Mouse (Mus musculus) left cerebral cortex, postnatal 4 days (tissue): ENCODE results near the gene Cers1. TPM values are rescaled to one million over a fixed set of nuclear protein-coding genes. Genes with fewer than 3 reads are reported as not detected.
A peak's percentile ranks its signal among the peaks of the same experiment; 100 is the strongest.

Source experiments
- DNase-seq: peaks from one replicate; pipeline ENCODE4 v3.0.0-alpha.2; 2022
- intact Hi-C: fragments of 180-260 bp; cut with DNase I; formaldehyde crosslinking; loops from one replicate; pipeline ENCODE4 v1.15.1; 2025
- total RNA-seq, 2 experiments: library from RNA; stranded (reverse); gene quantifications; 2 replicates each; pipeline ENCODE4 v1.2.3; 2021

The Cers1 gene
- total RNA-seq, 2 experiments from 2014 or later, result 61.6 to 67.6 TPM

- intact Hi-C loops, result no loop called here
Measured at GRCm38 (mm10) chr8:70313399-70313798, 2.2 kb upstream of the Cers1 start.

GRCm38 (mm10) chr8:70316511-70317504, 1.2 kb downstream of the Cers1 start:
- intact Hi-C loops, result no loop called here
- DNase-seq, result peak; percentile 94

More at GRCm38 (mm10) chr8:70313399-70313798, 2.2 kb upstream of the Cers1 start:
- DNase-seq, result peak; percentile 78

GRCm38 (mm10) chr8:70317872-70318271, 2.3 kb downstream of the Cers1 start:
- DNase-seq, result no peak
- intact Hi-C loops, result no loop called here

GRCm38 (mm10) chr8:70323716-70324115, 8.1 kb downstream of the Cers1 start:
- no peak for DNase-seq
- intact Hi-C loops, result no loop called here

- DNase-seq, result no peak
- intact Hi-C loops, result no loop called here
Measured at GRCm38 (mm10) chr8:70327512-70327911, 11.9 kb downstream of the Cers1 start.

- intact Hi-C loops, result no loop called here
- no peak for DNase-seq
Measured at GRCm38 (mm10) chr8:70329124-70329834, 13.7 kb downstream of the Cers1 start, which contains the start of gene Gdf1. Gene Gdf1, plus strand, starts transcription at chr8:70329817.

GRCm38 (mm10) chr8:70329835-70330740, 14.5 kb downstream of the Cers1 start:
- DNase-seq, result no peak
- intact Hi-C loops, result loop anchor here (5.0 kb wide), 1 partner anchor 172 kb away; no protein-coding TSS in a partner anchor

GRCm38 (mm10) chr8:70330741-70331364, 15.3 kb downstream of the Cers1 start:
- DNase-seq, result peak; percentile 71
- intact Hi-C loops, result loop anchor here (5.0 kb wide), 1 partner anchor 171 kb away; no protein-coding TSS in a partner anchor

GRCm38 (mm10) chr8:70331526-70331925, 16.0 kb downstream of the Cers1 start:
- no peak for DNase-seq
- intact Hi-C loops, result loop anchor here (5.0 kb wide), 1 partner anchor 171 kb away; no protein-coding TSS in a partner anchor

GRCm38 (mm10) chr8:70332070-70332877, 16.7 kb downstream of the Cers1 start:
- intact Hi-C loops, result loop anchor here (5.0 kb wide), 1 partner anchor 170 kb away; no protein-coding TSS in a partner anchor
- peak; percentile 85 for DNase-seq

GRCm38 (mm10) chr8:70332878-70333202, 17.3 kb downstream of the Cers1 start:
- no peak for DNase-seq
- intact Hi-C loops, result loop anchor here (5.0 kb wide), 1 partner anchor 169 kb away; no protein-coding TSS in a partner anchor

- intact Hi-C loops, result no loop called here
- no peak for DNase-seq
Measured at GRCm38 (mm10) chr8:70338931-70339330, 23.4 kb downstream of the Cers1 start.

GRCm38 (mm10) chr8:70340659-70341058, 25.1 kb downstream of the Cers1 start:
- DNase-seq, result no peak
- intact Hi-C loops, result no loop called here

- no peak for DNase-seq
- intact Hi-C loops, result no loop called here
Measured at GRCm38 (mm10) chr8:70342007-70342406, 26.4 kb downstream of the Cers1 start.

- no peak for DNase-seq
- intact Hi-C loops, result no loop called here
Measured at GRCm38 (mm10) chr8:70343076-70343475, 27.5 kb downstream of the Cers1 start.

- intact Hi-C loops, result no loop called here
- DNase-seq, result peak; percentile 67
Measured at GRCm38 (mm10) chr8:70343696-70344095, 28.1 kb downstream of the Cers1 start.

GRCm38 (mm10) chr8:70344279-70344678, 28.7 kb downstream of the Cers1 start:
- intact Hi-C loops, result no loop called here
- no peak for DNase-seq

- intact Hi-C loops, result no loop called here
- DNase-seq, result no peak
Measured at GRCm38 (mm10) chr8:70347443-70347842, 31.9 kb downstream of the Cers1 start.

- no peak for DNase-seq
- intact Hi-C loops, result no loop called here
Measured at GRCm38 (mm10) chr8:70347860-70348420, 32.4 kb downstream of the Cers1 start.
